Mouse (Mus musculus) layer of hippocampus, adult 9-10 months (tissue): ENCODE data around the gene Mn1.

Experiments
- DNase-seq: peaks from one replicate; pipeline ENCODE4 v3.0.0; 2022; ENCODE audit warnings: low spot score

Mn1 gene

DNA sequence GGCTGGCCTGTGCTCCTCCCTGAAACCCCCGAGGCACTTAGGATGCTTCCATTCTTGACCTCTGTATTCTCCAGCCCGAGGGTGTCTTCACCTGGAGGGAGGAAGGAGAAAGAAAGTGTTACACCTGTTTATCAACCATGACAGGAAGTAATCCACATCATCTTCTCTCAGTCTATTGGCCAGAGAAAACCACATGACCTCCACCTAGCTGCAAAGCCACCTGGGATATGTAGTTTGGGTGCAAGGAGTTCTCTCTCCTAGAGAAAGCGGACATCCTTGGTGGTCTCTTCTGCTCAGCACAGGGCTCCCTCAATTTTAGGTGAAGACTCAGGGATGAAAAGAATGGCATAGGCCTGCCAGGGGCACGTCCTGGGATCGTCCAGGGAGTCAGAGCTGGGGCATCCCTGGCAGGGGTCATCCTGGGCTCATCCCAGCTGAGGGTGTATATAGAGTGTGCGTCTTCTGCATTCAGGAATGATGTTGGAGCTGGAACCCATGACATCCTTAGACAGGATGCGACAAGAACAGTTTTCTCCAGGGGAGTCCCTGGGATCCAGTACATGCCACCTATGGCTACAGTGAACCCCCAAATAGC, 72.0 kb downstream of the Mn1 start:
- no peak for DNase-seq

DNA sequence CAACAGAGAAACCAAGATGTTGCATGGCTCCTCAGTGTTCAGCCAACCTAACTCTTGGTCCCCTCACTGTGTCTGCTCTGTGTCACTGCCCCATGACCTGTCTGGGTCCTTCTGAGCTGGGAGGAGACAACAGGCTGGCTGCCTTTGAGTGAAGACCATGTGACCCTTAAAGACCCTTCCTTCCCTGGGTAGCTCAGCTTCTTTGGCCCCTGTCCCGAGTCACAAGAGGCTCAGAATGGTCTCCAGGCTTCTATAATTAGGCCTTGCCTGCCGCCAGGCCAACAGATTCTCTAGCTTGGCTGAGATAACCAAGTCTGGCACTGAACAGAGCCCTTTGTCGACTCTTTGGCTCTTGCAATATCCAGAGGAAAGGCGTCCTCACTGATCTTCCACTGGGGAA, 73.4 kb downstream of the Mn1 start:
- DNase-seq, result no peak

GRCm38 (mm10) chr5:111491485-111491884, 74.3 kb downstream of the Mn1 start:
- no peak for DNase-seq

DNA sequence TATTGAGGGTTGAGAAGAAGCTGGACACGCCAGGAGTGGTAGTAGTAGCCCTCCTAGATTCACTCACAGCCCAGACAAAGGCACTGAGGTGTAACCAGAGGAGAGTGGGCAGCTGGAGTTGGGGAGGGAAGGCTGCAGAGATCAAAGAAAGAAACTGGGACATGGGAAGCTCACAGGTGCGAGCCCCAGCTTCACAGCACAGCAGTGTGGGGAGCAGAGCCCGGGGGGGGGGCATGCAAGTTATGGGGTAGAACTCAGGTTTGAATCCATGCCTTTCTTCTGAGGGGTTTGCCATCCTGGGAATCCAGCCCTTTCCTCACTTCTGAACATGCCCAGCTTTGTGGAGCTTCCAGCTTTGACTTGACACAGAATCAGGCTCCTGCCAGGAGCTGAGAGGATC, 82.9 kb downstream of the Mn1 start:
- no peak for DNase-seq

- no peak for DNase-seq
Measured at GRCm38 (mm10) chr5:111501691-111502441, 84.7 kb downstream of the Mn1 start.

DNA sequence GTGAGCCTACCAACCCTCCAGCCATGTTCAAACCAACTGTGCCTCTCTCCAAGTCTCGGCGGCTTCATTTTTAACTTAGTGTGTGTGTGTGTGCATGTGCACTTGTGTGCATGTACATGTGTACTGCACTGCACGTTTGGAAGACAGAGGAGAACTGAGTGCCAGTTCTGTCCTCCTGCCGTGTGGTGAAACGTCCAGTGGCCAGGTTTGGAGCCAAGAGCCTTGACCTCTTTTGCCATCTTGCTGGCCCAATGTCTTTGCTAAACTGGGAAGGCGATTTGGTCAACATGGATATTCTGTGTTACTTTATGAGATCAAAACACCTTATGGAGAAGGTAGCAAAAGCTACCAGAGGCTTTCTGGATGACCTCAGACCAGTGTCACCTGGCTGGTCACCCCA, 88.1 kb downstream of the Mn1 start:
- DNase-seq, result no peak

GRCm38 (mm10) chr5:111505824-111506223, 88.7 kb downstream of the Mn1 start:
- no peak for DNase-seq

DNA sequence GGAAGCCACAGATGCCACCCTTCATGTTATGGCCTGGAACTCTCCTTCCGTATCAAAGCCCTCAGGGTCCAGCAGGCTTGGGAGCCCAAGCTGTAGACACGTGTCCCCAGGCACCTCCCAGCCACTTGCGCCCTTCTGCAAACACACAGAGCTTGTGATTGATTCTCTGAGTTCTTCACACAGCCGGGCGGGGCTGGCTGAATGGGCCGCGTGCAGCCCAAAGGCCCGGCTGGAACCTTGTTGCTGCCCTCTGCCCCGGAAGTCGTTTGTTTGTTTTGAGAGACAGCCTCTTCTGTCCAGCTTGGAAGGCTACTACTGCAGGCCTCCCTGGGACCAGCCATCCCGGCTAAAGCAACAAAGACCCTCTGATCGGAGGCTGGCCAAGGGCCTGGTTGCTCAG, 89.2 kb downstream of the Mn1 start:
- DNase-seq, result no peak
